Mouse (Mus musculus) kidney, embryonic 15.5 days (tissue): ENCODE data around the gene Ggt1. TPM values are rescaled to one million over a fixed set of nuclear protein-coding genes. Genes with fewer than 3 reads are reported as not detected.

Experiments used
- ATAC-seq: fragments of 200-750 bp; cut with Nextera tagmentation; replicated peaks from 2 replicates; pipeline ENCODE4 v1.8.0; 2017; ENCODE audit warnings: moderate TSS enrichment; ENCODE audit not compliant: low FRiP score
- H3K27ac ChIP-seq: fragments of 300-500 bp; sonication (generic); 2 replicates; pipeline ENCODE4 v1.5.1; 2015; ENCODE audit warnings: mild to moderate bottlenecking, inconsistent platforms
- H3K27me3 ChIP-seq: fragments of 300-500 bp; sonication (generic); 2 replicates; pipeline ENCODE4 v1.6.1; 2015; ENCODE audit warnings: inconsistent platforms
- H3K36me3 ChIP-seq: fragments of 300-500 bp; sonication (generic); 2 replicates; pipeline ENCODE4 v1.6.1; 2015; ENCODE audit warnings: inconsistent platforms
- H3K4me1 ChIP-seq: fragments of 300-500 bp; sonication (generic); 2 replicates; pipeline ENCODE4 v1.6.1; 2015; ENCODE audit warnings: inconsistent platforms
- H3K4me2 ChIP-seq: fragments of 300-500 bp; sonication (generic); 2 replicates; pipeline ENCODE4 v1.6.1; 2015; ENCODE audit warnings: moderate library complexity, mild to moderate bottlenecking, inconsistent platforms
- H3K4me3 ChIP-seq: fragments of 300-500 bp; sonication (generic); replicated peaks from 2 replicates; pipeline ENCODE4 v1.5.1; 2015; ENCODE audit warnings: mild to moderate bottlenecking, inconsistent platforms
- H3K9ac ChIP-seq: fragments of 300-500 bp; sonication (generic); 2 replicates; pipeline ENCODE4 v1.6.1; 2015; ENCODE audit warnings: mild to moderate bottlenecking, inconsistent platforms
- H3K9me3 ChIP-seq: fragments of 300-500 bp; sonication (generic); replicated peaks from 2 replicates; pipeline ENCODE4 v1.6.1; 2016; ENCODE audit warnings: inconsistent platforms
- WGBS: fragments of 180-500 bp; shearing (Covaris S2); methylation state at CpG from one replicate; pipeline ENCODE4 v1.1.7; 2015; ENCODE audit warnings: mixed read lengths; 5-methylcytosine and 5-hydroxymethylcytosine counted together
- polyA plus RNA-seq: library from polyadenylated mRNA; unstranded; fragments of >200 nt; fragmentation: Nextera tagmentation; extraction: Ambion mirVana; gene quantifications from 2 replicates; pipeline ENCODE4 v1.2.1, GENCODE M21; 2015

The Ggt1 gene
- polyA plus RNA-seq, 1 experiment from 2014 or later: 137 TPM

DNA sequence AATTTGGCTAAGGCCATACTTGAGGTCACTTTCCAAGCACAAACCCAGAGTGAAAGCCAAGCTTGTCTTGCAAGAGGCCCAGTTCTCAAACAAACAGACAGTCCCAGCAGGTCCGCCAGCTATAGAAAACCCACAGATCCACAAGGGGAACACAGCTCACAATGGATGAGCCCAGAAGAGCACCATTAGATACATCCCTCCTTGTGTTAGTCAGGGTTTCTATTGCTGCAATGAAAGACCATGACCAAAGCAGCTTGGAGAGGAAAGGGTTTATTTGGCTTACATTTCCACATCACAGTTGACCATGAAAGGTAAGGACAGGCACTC, 25.1 kb downstream of the Ggt1 start:
- Histone ChIP-seq H3K27me3 (peaks cover 9% of the 10 kb centered on the region; the same call in 1 of the 2 replicates), H3K9me3 (no peaks in the 10 kb centered on the region), H3K27ac (0 out of 2 replicates have a peak overlapping the region, but pooled peaks have one; percentile 4), H3K4me3 (no peak overlapping the region), H3K4me1 (peaks cover 56% of the 10 kb centered on the region), H3K36me3 (no peaks in the 10 kb centered on the region), H3K9ac (no peak overlapping the region), H3K4me2 (no peak overlapping the region)
- WGBS: 95% methylated on average over 1 of the region's 1 CpGs
- ATAC-seq: no peak

DNA sequence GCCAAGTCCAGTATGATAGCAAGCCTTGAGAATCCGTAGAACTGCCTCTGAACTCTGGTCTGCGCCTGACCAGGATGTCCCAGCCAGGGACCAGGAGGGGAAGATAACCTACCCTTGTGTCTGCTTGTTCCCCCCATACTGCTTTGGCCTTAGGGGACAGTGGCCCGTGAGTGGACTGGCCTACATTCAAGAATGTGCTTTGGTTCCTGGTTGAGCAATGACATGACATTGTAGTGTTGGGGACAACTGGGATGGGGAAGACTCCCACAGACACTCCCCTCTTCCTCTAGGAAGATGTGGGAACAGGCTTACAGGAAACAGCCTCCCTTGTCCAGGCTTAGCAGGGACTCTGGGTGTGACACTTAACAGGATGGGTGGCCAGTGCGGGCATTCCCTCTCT, 26.4 kb downstream of the Ggt1 start:
- Histone ChIP-seq H3K4me3 (no peak overlapping the region), H3K9me3 (no peaks in the 10 kb centered on the region), H3K4me1 (peaks cover 67% of the 10 kb centered on the region), H3K9ac (no peak overlapping the region), H3K4me2 (no peak overlapping the region), H3K27me3 (peaks cover 9% of the 10 kb centered on the region; the same call in 1 of the 2 replicates), H3K27ac (no peak overlapping the region; the same call in 1 of the 2 replicates), H3K36me3 (no peaks in the 10 kb centered on the region)
- 78% methylated on average over 4 of the region's 4 CpGs for WGBS
- ATAC-seq: no peak

DNA sequence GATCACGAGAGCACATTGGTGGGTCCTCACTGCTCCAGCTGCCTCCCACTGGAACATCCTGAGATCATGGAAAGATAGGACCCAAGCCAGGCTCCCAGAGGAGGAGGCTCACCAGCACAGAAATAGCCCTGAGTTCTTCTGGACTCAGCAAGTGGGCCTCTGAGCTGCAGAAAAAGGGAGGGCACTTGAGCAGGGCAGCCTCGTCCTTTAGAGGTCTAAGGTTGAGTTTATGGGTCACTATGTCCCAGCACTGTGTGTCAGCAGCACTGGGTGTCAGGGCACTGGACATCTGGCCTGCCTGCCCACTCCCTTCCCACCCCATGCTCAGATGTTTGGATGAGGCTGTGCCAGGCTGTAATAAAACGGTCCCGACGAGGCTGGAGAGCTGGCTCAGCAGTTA, 26.9 kb downstream of the Ggt1 start:
- H3K27ac ChIP-seq: peak overlapping the region; percentile 84
- no peak overlapping the region for H3K4me2 ChIP-seq
- 0 out of 2 replicates have a peak, but pooled peaks have one; percentile 9 for ATAC-seq
- H3K4me3 ChIP-seq: no peak overlapping the region
- peaks cover 64% of the 10 kb centered on the region for H3K4me1 ChIP-seq
- H3K27me3 ChIP-seq: peaks cover 9% of the 10 kb centered on the region; the same call in 1 of the 2 replicates
- H3K36me3 ChIP-seq: no peaks in the 10 kb centered on the region
- H3K9me3 ChIP-seq: no peaks in the 10 kb centered on the region
- 22% methylated on average over 5 of the region's 5 CpGs for WGBS
- H3K9ac ChIP-seq: no peak overlapping the region

DNA sequence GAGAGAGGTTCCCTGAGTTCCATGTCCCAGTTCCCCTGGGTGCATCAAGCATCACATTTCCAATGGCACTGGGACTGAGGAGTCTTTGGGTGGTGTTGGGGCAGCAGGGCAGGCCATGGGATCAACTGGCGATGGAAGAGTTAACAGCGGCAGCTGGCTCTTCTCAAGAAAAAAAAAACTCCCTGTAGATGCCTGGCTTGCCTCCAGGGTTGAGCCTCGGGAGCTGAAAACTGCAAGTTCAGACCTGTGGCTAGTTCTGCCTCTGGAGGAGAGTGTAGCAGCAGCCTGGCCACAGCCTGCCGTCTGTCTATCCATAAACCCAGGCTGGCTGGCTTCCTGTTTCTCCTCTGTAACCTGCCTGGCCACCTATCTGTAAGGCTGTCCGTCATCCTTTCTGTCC, 27.7 kb downstream of the Ggt1 start, which contains the start of gene Ggt5:
Ggt5 (plus strand) TSS at position 212 of the 400 bp plus-strand sequence.
- peak within 1 kb of the TSS; percentile 46 for H3K4me2 ChIP-seq
- peaks cover 64% of the 10 kb centered on the region for H3K4me1 ChIP-seq
- no peaks in the 10 kb centered on the region for H3K36me3 ChIP-seq
- H3K27ac ChIP-seq: peak within 1 kb of the TSS; percentile 84
- H3K9ac ChIP-seq: peak within 1 kb of the TSS; percentile 7; the same call in 1 of the 2 replicates
- no peaks in the 10 kb centered on the region for H3K9me3 ChIP-seq
- H3K4me3 ChIP-seq: peak within 1 kb of the TSS; percentile 24
- H3K27me3 ChIP-seq: peaks cover 9% of the 10 kb centered on the region; the same call in 1 of the 2 replicates
- WGBS: 14% methylated on average over 5 of the region's 5 CpGs
- peak; percentile 55 for ATAC-seq

DNA sequence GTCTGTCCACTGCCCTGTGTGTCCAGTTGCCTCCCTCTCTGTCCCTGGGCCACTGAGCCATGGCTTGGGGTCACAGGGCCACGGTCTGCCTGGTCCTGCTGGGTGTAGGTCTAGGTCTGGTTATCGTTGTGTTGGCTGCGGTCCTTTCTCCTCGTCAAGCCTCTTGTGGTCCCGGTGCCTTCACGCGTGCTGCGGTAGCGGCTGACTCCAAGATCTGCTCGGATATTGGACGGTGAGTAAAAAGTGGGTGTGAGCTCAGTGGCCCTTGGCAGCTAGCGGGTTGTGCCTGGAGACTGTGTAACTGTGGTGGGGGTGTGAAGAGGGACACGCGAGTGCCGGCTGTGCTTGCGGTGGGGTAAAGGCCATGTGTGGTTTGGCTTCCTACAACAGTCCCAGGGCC, 28.2 kb downstream of the Ggt1 start:
- peaks cover 4% of the 10 kb centered on the region; the same call in 1 of the 2 replicates for H3K27me3 ChIP-seq
- peak overlapping the region; percentile 7; the same call in 1 of the 2 replicates for H3K9ac ChIP-seq
- 45% methylated on average over 16 of the region's 16 CpGs for WGBS
- no peaks in the 10 kb centered on the region for H3K36me3 ChIP-seq
- peak; percentile 17; the same call in 1 of the 2 replicates for ATAC-seq
- peak overlapping the region; percentile 24 for H3K4me3 ChIP-seq
- H3K27ac ChIP-seq: peak overlapping the region; percentile 84
- H3K9me3 ChIP-seq: no peaks in the 10 kb centered on the region
- H3K4me1 ChIP-seq: peaks cover 64% of the 10 kb centered on the region
- H3K4me2 ChIP-seq: peak overlapping the region; percentile 46

DNA sequence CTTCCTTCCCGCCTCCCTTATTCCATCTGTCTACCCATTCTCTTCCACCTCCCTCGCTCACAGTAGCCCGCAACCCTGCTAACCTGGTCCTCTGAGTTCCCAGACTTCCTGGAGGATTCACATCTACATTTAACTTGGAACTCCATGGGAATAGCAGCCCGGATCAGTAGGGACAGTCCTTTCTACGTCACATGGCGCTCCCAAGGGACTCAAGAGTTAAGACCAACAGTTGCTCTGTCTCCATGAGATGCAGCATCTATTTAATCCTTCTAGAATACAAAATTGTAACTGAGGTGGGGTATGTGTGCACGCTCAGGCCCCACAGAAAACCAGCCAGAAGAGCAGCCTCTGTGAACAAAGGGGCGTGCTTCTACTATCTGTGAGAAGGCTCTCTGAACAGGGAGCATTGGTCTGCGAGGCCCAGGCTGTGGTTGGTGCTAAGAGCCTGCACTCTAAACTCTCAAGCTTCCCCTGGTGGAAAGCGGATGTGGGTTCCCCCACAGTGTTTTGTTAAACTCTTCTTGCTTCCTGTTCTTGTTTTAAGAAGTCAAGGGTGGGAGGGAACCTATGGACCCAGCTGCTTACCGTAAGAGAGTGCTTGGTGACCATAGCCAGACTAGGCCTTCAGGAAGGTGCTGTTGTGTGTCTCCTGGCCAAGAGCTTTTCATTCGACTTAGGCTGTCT, 29.9 kb downstream of the Ggt1 start:
- Histone ChIP-seq H3K4me1 (peaks cover 56% of the 10 kb centered on the region), H3K36me3 (no peaks in the 10 kb centered on the region), H3K27ac (peak overlapping the region; percentile 59), H3K9me3 (no peaks in the 10 kb centered on the region), H3K4me3 (no peak overlapping the region), H3K4me2 (peak overlapping the region; percentile 23; the same call in 1 of the 2 replicates), H3K27me3 (no peaks in the 10 kb centered on the region), H3K9ac (no peak overlapping the region)
- WGBS: 63% methylated on average over 12 of the region's 12 CpGs
- no peak; the same call in 1 of the 2 replicates for ATAC-seq

DNA sequence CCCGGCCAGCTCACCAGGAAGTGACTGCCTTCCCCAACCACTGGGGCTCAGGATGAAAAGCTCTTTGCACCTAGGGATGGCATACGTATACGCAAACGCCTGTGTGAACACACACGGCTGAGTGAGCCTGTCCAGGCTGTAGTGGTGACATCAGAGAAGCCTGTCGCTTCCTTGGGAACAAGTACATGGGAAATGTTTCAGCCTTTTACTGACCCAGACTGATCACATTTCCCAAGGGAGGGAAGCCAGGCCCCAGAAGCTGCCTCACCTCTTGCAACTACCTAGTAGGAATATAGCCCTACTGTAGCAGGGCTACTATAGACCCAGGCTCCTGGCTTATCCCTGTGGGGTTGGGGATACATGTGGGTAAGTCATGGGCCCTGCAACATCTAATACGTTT, 31.2 kb downstream of the Ggt1 start:
- no peak for ATAC-seq
- no peaks in the 10 kb centered on the region for H3K36me3 ChIP-seq
- no peak overlapping the region for H3K9ac ChIP-seq
- WGBS: 58% methylated on average over 7 of the region's 7 CpGs
- H3K4me1 ChIP-seq: peaks cover 49% of the 10 kb centered on the region
- H3K4me2 ChIP-seq: no peak overlapping the region
- 0 out of 2 replicates have a peak, but pooled peaks cover 3% of the 10 kb centered on the region for H3K9me3 ChIP-seq
- H3K27ac ChIP-seq: no peak overlapping the region
- H3K27me3 ChIP-seq: no peaks in the 10 kb centered on the region
- H3K4me3 ChIP-seq: no peak overlapping the region

DNA sequence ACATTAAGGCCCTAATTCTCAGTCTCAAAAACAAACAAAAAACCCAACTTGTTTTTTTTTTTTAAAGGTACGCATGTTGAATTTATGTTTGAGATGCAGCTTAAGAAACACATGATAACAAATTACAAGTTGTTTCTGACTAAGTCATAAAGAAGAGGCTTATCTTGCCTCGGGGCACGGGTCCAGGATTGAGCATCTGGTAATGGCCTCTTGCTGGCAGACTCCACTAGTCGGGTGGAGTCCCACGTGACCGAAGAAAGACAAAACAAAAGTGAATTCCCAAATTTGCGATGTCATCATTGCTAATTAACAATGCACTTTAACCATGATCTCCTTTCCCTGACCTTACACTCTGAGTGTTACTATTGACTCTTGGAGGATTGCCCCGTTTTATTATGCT, 34.6 kb downstream of the Ggt1 start:
- 0 out of 2 replicates have a peak, but pooled peaks cover 3% of the 10 kb centered on the region for H3K9me3 ChIP-seq
- H3K36me3 ChIP-seq: no peaks in the 10 kb centered on the region
- H3K4me1 ChIP-seq: peaks cover 19% of the 10 kb centered on the region
- no peaks in the 10 kb centered on the region for H3K27me3 ChIP-seq
- no peak overlapping the region for H3K9ac ChIP-seq
- no peak overlapping the region for H3K4me2 ChIP-seq
- 70% methylated on average over 8 of the region's 8 CpGs for WGBS
- no peak overlapping the region for H3K27ac ChIP-seq
- H3K4me3 ChIP-seq: no peak overlapping the region
- ATAC-seq: no peak

DNA sequence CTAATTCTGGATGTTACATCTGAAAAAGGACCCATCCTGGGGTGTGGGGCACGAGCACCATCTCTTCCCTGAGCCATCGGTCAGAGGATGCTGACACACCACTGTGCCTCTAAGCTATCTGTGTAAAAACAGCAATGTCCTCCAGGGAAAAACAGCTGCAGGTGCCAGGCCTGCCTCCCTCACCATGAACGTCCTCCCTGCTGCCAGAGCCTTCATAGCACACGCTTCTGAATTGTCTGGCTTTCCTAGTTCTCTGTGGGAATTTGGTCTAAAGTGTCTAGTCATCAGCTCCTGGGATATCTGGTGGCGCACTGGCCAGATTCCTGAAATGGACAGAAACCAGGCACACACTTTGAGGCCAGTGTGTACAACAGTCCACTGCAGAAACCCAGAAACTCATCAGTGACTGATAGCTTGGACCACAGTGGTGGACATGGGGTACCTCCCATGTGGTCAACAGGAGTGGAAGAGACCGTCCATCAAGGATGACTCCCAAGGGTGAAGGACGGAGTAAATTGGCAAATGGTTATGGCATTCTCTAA, 38.9 kb downstream of the Ggt1 start:
- WGBS: 88% methylated on average over 7 of the region's 7 CpGs
- Histone ChIP-seq H3K4me2 (no peak overlapping the region), H3K36me3 (no peaks in the 10 kb centered on the region), H3K4me1 (no peaks in the 10 kb centered on the region), H3K27me3 (no peaks in the 10 kb centered on the region), H3K27ac (no peak overlapping the region), H3K9me3 (0 out of 2 replicates have a peak, but pooled peaks cover 3% of the 10 kb centered on the region), H3K9ac (no peak overlapping the region), H3K4me3 (no peak overlapping the region)
- ATAC-seq: no peak

DNA sequence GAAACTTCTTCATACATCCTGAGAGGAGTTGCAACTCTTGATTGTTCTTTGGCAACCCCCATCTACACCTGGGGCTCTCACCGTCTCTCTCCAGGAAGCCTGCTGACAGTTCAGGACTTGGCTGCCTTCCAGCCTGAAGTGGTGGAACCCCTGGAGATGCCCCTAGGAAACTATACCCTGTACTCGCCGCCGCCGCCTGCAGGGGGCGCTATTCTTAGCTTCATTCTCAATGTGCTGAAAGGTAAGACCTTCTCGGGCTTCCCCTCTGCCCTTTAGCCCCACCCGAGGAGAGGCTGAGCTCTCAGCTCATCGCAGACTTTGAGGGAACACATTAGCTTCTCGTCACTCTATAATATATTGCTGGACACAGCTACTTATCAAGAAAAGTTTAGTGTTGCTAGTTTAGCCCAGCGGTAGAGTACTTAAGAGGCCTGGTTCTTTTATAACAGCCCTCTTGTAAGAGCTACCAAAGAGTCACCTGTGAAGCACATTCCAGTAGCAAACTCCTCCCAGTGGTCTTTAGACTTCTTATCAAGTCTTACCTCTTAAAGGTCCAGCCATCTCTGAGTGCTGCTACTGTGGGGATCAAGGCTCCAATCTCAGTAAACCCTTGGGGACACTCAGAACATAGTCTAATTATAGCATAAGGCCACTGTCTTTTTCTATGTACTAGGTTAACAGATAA, 43.9 kb downstream of the Ggt1 start:
- no peak overlapping the region for H3K27ac ChIP-seq
- no peaks in the 10 kb centered on the region for H3K4me1 ChIP-seq
- ATAC-seq: no peak
- no peak overlapping the region for H3K9ac ChIP-seq
- H3K27me3 ChIP-seq: no peaks in the 10 kb centered on the region
- WGBS: 41% methylated on average over 11 of the region's 11 CpGs
- no peaks in the 10 kb centered on the region for H3K36me3 ChIP-seq
- H3K4me3 ChIP-seq: no peak overlapping the region
- H3K4me2 ChIP-seq: no peak overlapping the region
- no peaks in the 10 kb centered on the region for H3K9me3 ChIP-seq

DNA sequence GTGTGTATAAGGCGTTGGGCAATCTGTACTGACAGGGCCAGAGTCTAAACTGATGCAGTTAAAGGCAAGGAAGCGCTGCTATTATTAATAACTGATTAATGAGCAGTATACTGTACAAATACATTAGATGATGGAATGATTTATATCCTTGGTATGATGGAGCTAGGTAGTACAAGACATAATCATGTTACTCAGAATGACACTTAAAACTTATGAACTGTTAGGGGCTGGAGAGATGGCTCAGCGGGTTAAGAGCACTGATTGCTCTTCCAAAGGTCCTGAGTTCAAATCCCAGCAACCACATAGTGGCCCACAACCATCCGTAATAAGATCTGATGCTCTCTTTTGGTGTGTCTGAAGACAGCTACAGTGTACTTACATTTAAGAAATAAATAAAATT, 45.8 kb downstream of the Ggt1 start:
- no peak for ATAC-seq
- Histone ChIP-seq H3K9ac (no peak overlapping the region), H3K4me2 (no peak overlapping the region), H3K9me3 (no peaks in the 10 kb centered on the region), H3K27me3 (no peaks in the 10 kb centered on the region), H3K4me3 (no peak overlapping the region), H3K4me1 (no peaks in the 10 kb centered on the region), H3K36me3 (no peaks in the 10 kb centered on the region), H3K27ac (no peak overlapping the region)
- 92% methylated on average over 4 of the region's 4 CpGs for whole genome bisulfite sequencing

DNA sequence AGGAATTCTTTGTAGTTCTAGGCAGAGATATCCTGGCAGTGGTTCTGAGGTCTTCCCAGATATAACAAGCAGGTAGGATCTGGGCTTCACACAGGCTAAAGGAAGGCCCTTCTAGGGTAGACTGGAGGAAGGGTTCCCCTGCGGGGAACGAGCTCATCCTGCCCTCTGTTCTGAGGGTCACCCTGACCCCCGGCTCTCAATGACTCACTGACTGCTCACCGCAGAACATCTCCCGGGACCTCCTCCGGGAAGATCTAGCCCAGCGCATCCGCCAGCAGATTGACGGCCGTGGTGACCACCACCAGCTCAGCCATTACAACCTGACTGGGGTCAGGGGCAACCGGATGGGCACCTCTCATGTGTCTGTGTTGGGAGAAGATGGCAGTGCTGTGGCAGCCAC, 47.6 kb downstream of the Ggt1 start:
- Histone ChIP-seq H3K4me2 (no peak overlapping the region), H3K4me1 (no peaks in the 10 kb centered on the region), H3K4me3 (no peak overlapping the region), H3K9me3 (no peaks in the 10 kb centered on the region), H3K9ac (no peak overlapping the region), H3K36me3 (no peaks in the 10 kb centered on the region), H3K27ac (no peak overlapping the region), H3K27me3 (no peaks in the 10 kb centered on the region)
- ATAC-seq: no peak
- 79% methylated on average over 11 of the region's 11 CpGs for WGBS
